Mouse (Mus musculus) megakaryocyte, adult 5-6 weeks (primary cell): Measurements from ENCODE around the gene Ptpdc1. TPM values are rescaled to one million over a fixed set of nuclear protein-coding genes. Genes with fewer than 3 reads are reported as not detected.

ENCODE experiments used
- ATAC-seq: 2 replicates; pipeline ENCODE4 v1.8.0; 2016; ENCODE audit warnings: mild to moderate bottlenecking, inconsistent platforms; ENCODE audit not compliant: poor library complexity, severe bottlenecking
- total RNA-seq, 2 experiments: library from RNA; stranded (forward) in 1 of 2; stranded (reverse) in 1 of 2; fragments of 153-499, 151-499 nt in 1 of 2; fragments of 221-1000, 200-1000 nt in 1 of 2; gene quantifications; 2 replicates each; pipeline versions ENCODE4 v1.2.3 to v1.2.4; 2015 to 2017

Ptpdc1 gene
- total RNA-seq, 2 experiments from 2014 or later = 1.6 to 1.8 TPM

GRCm38 (mm10) chr13:48552181-48553090 lies 73.0 kb downstream of the Ptpdc1 start:
- peak; percentile 85 for ATAC-seq

DNA sequence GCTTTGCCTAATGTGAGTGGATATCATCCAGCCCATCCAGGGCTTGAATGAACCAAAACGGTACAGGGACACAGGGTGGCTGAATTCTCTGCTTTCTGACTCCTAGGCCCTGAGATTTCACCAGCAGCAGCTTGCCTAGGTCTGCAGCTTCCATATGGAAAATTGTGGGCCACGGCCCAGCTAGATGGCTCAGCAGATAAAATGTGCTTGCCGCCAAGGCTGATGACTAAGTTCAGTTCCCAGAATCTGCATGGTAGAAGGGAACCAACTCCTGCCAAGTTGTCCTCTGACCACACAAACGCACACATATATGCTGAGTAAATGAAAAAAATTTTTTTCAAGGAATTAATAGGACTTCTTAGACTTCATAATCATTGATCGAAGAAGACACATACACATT lies 77.2 kb downstream of the Ptpdc1 start:
- ATAC-seq = no peak

- no peak for ATAC-seq
Observed at GRCm38 (mm10) chr13:48547623-48548022, 77.8 kb downstream of the Ptpdc1 start.

GRCm38 (mm10) chr13:48546330-48546917 lies 79.0 kb downstream of the Ptpdc1 start:
- ATAC-seq = peak; percentile 91

GRCm38 (mm10) chr13:48545476-48546281 lies 79.8 kb downstream of the Ptpdc1 start:
- ATAC-seq = peak; percentile 79

- no peak for ATAC-seq
Observed at GRCm38 (mm10) chr13:48544867-48545266, 80.6 kb downstream of the Ptpdc1 start.

DNA sequence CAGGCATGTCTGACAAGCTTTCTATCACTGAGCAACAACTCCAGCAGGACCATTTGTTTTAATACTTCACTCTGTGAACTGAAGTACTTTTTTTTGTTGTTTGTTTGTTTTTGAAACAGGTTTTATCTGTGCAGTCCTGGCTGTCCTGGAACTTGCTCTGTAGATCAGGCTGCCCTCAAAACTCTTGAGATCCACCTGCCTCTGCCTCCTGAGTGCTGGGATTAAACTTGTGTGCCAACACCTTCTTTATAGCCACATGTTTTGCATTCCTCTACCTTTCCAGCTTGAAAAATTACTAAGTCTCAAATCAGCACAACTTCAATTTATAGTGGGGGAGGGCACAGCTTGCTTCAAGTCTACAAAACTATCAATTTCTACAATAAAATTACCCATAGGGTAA lies 81.1 kb downstream of the Ptpdc1 start:
- ATAC-seq = no peak

GRCm38 (mm10) chr13:48540488-48540887 lies 85.0 kb downstream of the Ptpdc1 start:
- ATAC-seq = peak; percentile 63

- no peak for ATAC-seq
Observed at GRCm38 (mm10) chr13:48533441-48533840, 92.0 kb downstream of the Ptpdc1 start.

DNA sequence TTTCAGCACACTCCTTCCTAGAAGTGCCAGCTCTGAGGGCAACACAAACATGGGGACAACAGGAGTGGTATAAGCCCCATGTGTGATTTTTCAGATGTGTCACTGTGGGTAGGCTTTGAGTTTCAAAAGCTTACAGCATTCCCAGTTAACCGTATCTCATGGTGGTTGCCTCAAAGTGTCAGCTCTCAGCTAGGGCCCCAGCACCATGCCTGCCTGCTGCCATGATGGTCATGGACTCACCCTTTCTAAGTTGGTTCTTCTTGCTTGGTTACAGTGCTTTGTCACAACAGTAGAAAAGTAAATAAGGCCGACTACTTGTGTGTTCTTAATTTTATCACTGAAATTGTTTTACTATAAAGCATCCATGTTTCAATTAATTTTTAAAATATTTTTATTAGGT lies 94.0 kb downstream of the Ptpdc1 start:
- no peak for ATAC-seq

DNA sequence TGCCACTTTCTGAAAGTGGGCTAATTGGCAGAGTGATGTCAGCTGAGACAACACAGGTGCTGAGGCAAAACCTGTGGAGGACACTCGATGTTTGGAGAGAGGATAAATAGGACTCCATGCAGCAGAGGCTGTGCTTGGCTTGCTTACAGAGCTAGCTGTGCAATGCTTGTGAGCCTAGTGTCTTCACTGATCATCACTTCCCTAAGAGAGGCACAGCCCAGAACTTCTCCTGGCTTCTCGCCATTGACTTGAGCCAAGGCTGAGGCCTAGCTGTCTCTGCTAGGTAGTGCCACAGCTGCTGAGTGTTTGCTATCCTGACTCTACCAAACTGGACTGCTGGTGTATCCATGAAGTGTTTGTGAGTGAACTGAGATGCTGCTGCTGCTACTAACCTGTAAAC lies 94.8 kb downstream of the Ptpdc1 start:
- ATAC-seq = no peak

DNA sequence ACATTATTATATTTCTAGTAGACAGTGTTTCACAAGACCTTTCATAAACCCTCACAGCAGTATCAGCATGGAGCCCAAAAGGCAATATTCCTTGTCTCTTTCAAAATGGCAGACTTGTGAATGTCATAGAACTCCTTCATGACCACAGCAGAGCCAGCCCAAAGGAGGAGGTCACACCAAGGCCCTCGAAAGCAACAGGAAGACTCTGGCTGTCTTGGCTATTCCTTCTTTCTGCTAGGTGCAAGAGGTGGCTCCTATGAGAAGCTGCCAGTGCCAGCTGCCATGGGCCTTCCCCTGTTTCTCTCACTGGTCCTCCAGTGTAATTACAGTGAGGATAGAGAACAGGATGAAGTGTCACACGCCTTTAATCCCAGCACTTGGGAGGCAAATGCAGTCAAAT lies 96.4 kb downstream of the Ptpdc1 start:
- no peak for ATAC-seq

- peak; percentile 100 for ATAC-seq
Observed at GRCm38 (mm10) chr13:48528123-48528871, 97.2 kb downstream of the Ptpdc1 start.

Other genes starting within 250 kb of the Ptpdc1 start
- 8.1 and 10.7 TPM in 2 replicates for gene Zfp169, start 112.2 kb downstream of the Ptpdc1 start, total RNA-seq (2015)
- gene Zfp169, start 112.2 kb downstream of the Ptpdc1 start, total RNA-seq (2017) = 10.0 and 11.1 TPM in 2 replicates
- not detected in 2 replicates for gene A830005F24Rik, start 112.1 kb downstream of the Ptpdc1 start, total RNA-seq (2015)
- gene A830005F24Rik, start 112.1 kb downstream of the Ptpdc1 start, total RNA-seq (2017) = not detected in 2 replicates
- not detected in 2 replicates for gene Barx1, start 37.3 kb upstream of the Ptpdc1 start, total RNA-seq (2015)
- not detected in 2 replicates for gene Barx1, start 37.3 kb upstream of the Ptpdc1 start, total RNA-seq (2017)
- gene Phf2, start 245.5 kb upstream of the Ptpdc1 start, total RNA-seq (2015) = 24.8 and 26.8 TPM in 2 replicates
- 9.9 and 15.3 TPM in 2 replicates for gene Phf2, start 245.5 kb upstream of the Ptpdc1 start, total RNA-seq (2017)